Mouse (Mus musculus) hindbrain, embryonic 11.5 days (tissue): Measurements from ENCODE around the gene Vps54. TPM values are rescaled to one million over a fixed set of nuclear protein-coding genes. Genes with fewer than 3 reads are reported as not detected.

ENCODE experiments used
- ATAC-seq: fragments of 200-750 bp; cut with Nextera tagmentation; 2 replicates; pipeline ENCODE4 v1.8.0; 2017; ENCODE audit warnings: mild to moderate bottlenecking, moderate TSS enrichment, moderate library complexity; ENCODE audit not compliant: low FRiP score
- DNase-seq: peaks from one replicate; pipeline ENCODE4 v3.0.0-alpha.2; 2015; ENCODE audit warnings: low spot score
- H3K27ac ChIP-seq: fragments of 300-500 bp; sonication (generic); 2 replicates; pipeline ENCODE4 v1.5.1; 2014; ENCODE audit warnings: mild to moderate bottlenecking, low read depth, low read length
- H3K27me3 ChIP-seq: fragments of 300-500 bp; sonication (generic); 2 replicates; pipeline ENCODE4 v1.6.1; 2014; ENCODE audit warnings: mild to moderate bottlenecking, low read length, moderate library complexity, mixed read lengths; ENCODE audit not compliant: control insufficient read depth, insufficient read depth
- H3K36me3 ChIP-seq: fragments of 300-500 bp; sonication (generic); 2 replicates; pipeline ENCODE4 v1.6.1; 2014; ENCODE audit warnings: mild to moderate bottlenecking, low read length, moderate library complexity, mixed read lengths; ENCODE audit not compliant: control insufficient read depth, insufficient read depth
- H3K4me1 ChIP-seq: fragments of 300-500 bp; sonication (generic); replicated peaks from 2 replicates; pipeline ENCODE4 v1.6.1; 2014; ENCODE audit warnings: low read length, mixed read lengths; ENCODE audit not compliant: control insufficient read depth, insufficient read depth
- H3K4me2 ChIP-seq: fragments of 300-500 bp; sonication (generic); replicated peaks from 2 replicates; pipeline ENCODE4 v1.6.1; 2014; ENCODE audit warnings: mild to moderate bottlenecking, low read depth, low read length
- H3K4me3 ChIP-seq: fragments of 300-500 bp; sonication (generic); 2 replicates; pipeline ENCODE4 v1.5.1; 2014; ENCODE audit warnings: low read depth, low read length
- H3K9ac ChIP-seq: fragments of 300-500 bp; sonication (generic); 2 replicates; pipeline ENCODE4 v1.6.1; 2014; ENCODE audit warnings: low read depth, low read length
- H3K9me3 ChIP-seq: fragments of 300-500 bp; sonication (generic); 2 replicates; pipeline ENCODE4 v1.6.1; 2016; ENCODE audit warnings: low read length; ENCODE audit not compliant: control insufficient read depth
- WGBS: fragments of 180-500 bp; shearing (Covaris S2); extraction: QIAGEN DNeasy Blood & Tissue Kit; methylation state at CpG from one replicate; pipeline ENCODE4 v1.1.7; 2014; 5-methylcytosine and 5-hydroxymethylcytosine counted together
- polyA plus RNA-seq: library from polyadenylated mRNA; unstranded; fragments of >200 nt; fragmentation: Nextera tagmentation; extraction: Ambion mirVana; gene quantifications from 2 replicates; pipeline ENCODE4 v1.2.1, GENCODE M21; 2014

Vps54 gene
- polyA plus RNA-seq, 1 experiment from 2014 or later: 15.1 TPM

GRCm38 (mm10) chr11:21313922-21314657 is 75.0 kb downstream of the Vps54 start:
- no peak overlapping the region for H3K27ac ChIP-seq
- H3K4me1 ChIP-seq: no peaks in the 10 kb centered on the region
- no peaks in the 10 kb centered on the region for H3K36me3 ChIP-seq
- DNase-seq (no peak), ATAC-seq (no peak)
- H3K4me2 ChIP-seq: no peak overlapping the region
- H3K9me3 ChIP-seq: no peaks in the 10 kb centered on the region
- H3K9ac ChIP-seq: no peak overlapping the region
- no peaks in the 10 kb centered on the region for H3K27me3 ChIP-seq
- no peak overlapping the region for H3K4me3 ChIP-seq
- WGBS: 91% methylated on average over 9 of the region's 9 CpGs

- H3K4me3 ChIP-seq: no peak overlapping the region
- no peaks in the 10 kb centered on the region for H3K27me3 ChIP-seq
- H3K4me1 ChIP-seq: no peaks in the 10 kb centered on the region
- H3K9me3 ChIP-seq: no peaks in the 10 kb centered on the region
- ATAC-seq: no peak
- H3K4me2 ChIP-seq: no peak overlapping the region
- no peak overlapping the region for H3K9ac ChIP-seq
- H3K36me3 ChIP-seq: 0 out of 2 replicates have a peak, but pooled peaks cover 5% of the 10 kb centered on the region
- 87% methylated on average over 3 of the region's 3 CpGs for WGBS
- DNase-seq: no peak
- no peak overlapping the region for H3K27ac ChIP-seq
These were observed 82.5 kb downstream of the Vps54 start for GRCm38 (mm10) chr11:21321577-21321976.

- Histone ChIP-seq H3K9me3 (no peaks in the 10 kb centered on the region), H3K36me3 (0 out of 2 replicates have a peak, but pooled peaks cover 5% of the 10 kb centered on the region), H3K27ac (no peak overlapping the region), H3K9ac (no peak overlapping the region), H3K27me3 (no peaks in the 10 kb centered on the region), H3K4me3 (no peak overlapping the region), H3K4me2 (no peak overlapping the region), H3K4me1 (no peaks in the 10 kb centered on the region)
- WGBS: 91% methylated on average over 3 of the region's 3 CpGs
- ATAC-seq: no peak
- DNase-seq: no peak
These were observed 83.3 kb downstream of the Vps54 start for GRCm38 (mm10) chr11:21322349-21322748.

GRCm38 (mm10) chr11:21325781-21326180 is 86.7 kb downstream of the Vps54 start:
- H3K9ac ChIP-seq: no peak overlapping the region
- H3K36me3 ChIP-seq: 0 out of 2 replicates have a peak, but pooled peaks cover 3% of the 10 kb centered on the region
- no peak overlapping the region for H3K4me3 ChIP-seq
- DNase-seq (no peak), ATAC-seq (no peak)
- no peak overlapping the region for H3K4me2 ChIP-seq
- H3K27ac ChIP-seq: no peak overlapping the region
- no peaks in the 10 kb centered on the region for H3K9me3 ChIP-seq
- H3K4me1 ChIP-seq: no peaks in the 10 kb centered on the region
- WGBS: 95% methylated on average over 5 of the region's 5 CpGs
- H3K27me3 ChIP-seq: no peaks in the 10 kb centered on the region

DNA sequence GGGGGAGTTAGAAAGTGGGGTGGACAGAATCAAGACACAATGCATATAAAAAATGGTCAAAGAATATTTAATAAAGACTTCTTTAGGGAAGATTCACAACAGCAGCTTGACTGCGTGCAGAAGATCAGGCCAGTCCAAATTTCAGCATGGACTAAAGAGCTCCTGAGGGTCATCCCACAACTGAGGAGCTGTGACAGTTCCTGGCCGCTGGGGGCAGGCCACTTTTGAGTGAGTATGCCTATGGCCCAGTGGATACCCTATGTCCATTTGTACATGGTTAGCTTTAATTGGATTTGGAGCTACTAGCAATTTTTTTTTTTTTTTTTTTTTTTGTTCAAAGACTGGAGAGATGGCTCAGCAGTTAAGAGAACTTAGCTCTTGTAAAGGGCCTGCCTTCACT is 87.7 kb downstream of the Vps54 start:
- H3K27me3 ChIP-seq: no peaks in the 10 kb centered on the region
- H3K9ac ChIP-seq: no peak overlapping the region
- 59% methylated on average over 2 of the region's 2 CpGs for WGBS
- H3K27ac ChIP-seq: no peak overlapping the region
- H3K4me1 ChIP-seq: no peaks in the 10 kb centered on the region
- H3K36me3 ChIP-seq: 0 out of 2 replicates have a peak, but pooled peaks cover 3% of the 10 kb centered on the region
- no peak overlapping the region for H3K4me2 ChIP-seq
- DNase-seq: peak; percentile 8
- H3K9me3 ChIP-seq: no peaks in the 10 kb centered on the region
- ATAC-seq: no peak
- no peak overlapping the region for H3K4me3 ChIP-seq

DNA sequence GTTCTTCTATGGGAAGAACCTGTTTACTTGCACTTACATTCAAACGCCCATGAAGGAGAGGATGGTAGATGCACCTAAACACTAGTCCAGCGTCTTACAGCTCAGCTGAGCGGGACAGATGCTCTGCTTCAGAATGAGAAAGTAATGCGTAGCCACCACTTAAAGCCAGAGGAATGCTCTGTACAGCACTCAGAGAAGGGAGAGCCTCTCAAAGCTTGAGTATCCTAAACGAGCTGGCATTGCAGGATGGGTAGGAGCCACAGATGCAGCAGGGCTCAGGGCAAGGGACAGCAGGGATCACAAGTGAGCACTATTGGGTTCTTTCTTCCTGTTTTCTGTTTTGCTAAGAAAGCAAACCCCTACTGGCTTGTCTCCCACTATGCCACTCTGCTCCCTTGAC is 88.4 kb downstream of the Vps54 start:
- Histone ChIP-seq H3K4me2 (no peak overlapping the region), H3K9me3 (no peaks in the 10 kb centered on the region), H3K4me1 (no peaks in the 10 kb centered on the region), H3K27me3 (no peaks in the 10 kb centered on the region), H3K36me3 (no peaks in the 10 kb centered on the region), H3K9ac (no peak overlapping the region), H3K27ac (no peak overlapping the region), H3K4me3 (no peak overlapping the region)
- no peak for ATAC-seq
- WGBS: 89% methylated on average over 5 of the region's 5 CpGs
- no peak for DNase-seq

DNA sequence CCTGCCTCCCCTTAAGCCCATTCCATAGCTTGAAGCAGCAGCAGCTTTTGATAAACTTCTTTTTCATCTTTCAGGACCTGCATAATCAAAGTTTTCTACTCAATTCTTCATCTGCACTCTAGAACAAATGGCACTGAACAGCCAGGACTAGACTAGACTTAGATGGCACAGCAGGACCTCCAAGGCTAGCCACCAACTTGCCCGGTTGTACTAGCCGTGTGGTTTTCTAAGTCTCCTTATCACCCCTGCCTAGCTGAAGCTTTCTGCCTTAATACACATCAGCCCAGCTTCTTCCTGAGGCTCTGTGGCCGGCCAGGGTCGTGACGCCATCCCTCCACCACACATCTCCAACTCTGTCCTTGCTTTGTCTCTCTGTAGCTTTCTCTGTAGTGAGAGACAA is 89.1 kb downstream of the Vps54 start:
- H3K4me3 ChIP-seq: no peak overlapping the region
- no peaks in the 10 kb centered on the region for H3K9me3 ChIP-seq
- ATAC-seq (no peak), DNase-seq (no peak)
- 95% methylated on average over 5 of the region's 5 CpGs for WGBS
- H3K4me1 ChIP-seq: no peaks in the 10 kb centered on the region
- H3K27ac ChIP-seq: no peak overlapping the region
- no peak overlapping the region for H3K4me2 ChIP-seq
- no peak overlapping the region for H3K9ac ChIP-seq
- H3K27me3 ChIP-seq: no peaks in the 10 kb centered on the region
- no peaks in the 10 kb centered on the region for H3K36me3 ChIP-seq

DNA sequence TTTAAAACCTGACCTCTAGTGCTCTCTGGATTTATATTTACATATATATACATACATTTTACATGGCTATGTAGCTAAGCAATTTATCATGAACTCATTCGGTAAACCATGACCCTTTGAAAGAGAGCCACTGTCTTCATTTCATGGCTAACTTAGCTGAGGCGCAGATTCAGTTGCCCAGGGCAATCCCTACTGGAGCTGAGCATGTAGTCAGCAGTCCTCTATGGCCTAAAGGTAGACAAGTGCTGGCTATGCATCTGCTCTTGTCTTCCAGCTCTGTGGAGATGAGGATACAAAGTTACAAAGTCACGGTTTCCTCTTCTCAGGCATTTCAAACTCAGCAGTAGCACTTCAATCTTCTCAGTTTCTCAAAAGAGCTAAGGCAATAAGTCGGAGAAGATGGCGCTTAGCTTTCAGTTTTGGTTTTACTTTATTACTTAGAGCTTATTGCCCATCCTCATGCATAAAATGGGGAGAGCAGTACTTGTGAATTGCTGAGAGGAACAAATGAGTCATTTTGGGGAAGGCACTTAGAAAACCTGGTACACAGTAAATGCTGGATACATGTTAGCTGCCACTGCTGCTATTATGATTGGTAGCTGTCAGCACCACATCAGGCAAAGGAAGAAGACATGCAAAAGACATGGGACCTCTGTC is 93.7 kb downstream of the Vps54 start:
- Histone ChIP-seq H3K9me3 (no peaks in the 10 kb centered on the region), H3K4me1 (no peaks in the 10 kb centered on the region), H3K27me3 (no peaks in the 10 kb centered on the region), H3K4me3 (no peak overlapping the region), H3K36me3 (no peaks in the 10 kb centered on the region), H3K27ac (no peak overlapping the region), H3K9ac (no peak overlapping the region), H3K4me2 (no peak overlapping the region)
- WGBS: 93% methylated on average over 5 of the region's 5 CpGs
- no peak for DNase-seq
- ATAC-seq: no peak

DNA sequence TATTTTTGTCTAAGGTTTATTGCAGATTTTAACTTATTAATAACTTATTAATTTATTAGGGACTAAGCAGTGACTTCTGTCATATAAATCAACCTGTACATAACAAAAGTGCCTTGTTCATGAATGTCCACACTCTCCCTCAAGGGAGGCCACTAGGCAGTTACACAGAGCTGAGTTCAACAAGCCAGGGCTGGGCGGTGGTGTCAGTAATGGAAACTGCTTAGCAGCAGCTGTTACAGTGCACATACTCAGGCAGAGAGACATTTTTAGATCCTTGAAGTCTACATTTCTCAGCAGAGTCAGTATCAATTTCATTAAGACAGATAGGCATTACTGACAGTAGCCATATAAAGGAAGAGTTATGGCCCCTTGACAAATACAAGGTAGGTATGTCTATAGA is 98.8 kb downstream of the Vps54 start:
- ATAC-seq (no peak), DNase-seq (no peak)
- no peaks in the 10 kb centered on the region for H3K36me3 ChIP-seq
- no peaks in the 10 kb centered on the region for H3K4me1 ChIP-seq
- H3K4me2 ChIP-seq: no peak overlapping the region
- no peak overlapping the region for H3K27ac ChIP-seq
- H3K9me3 ChIP-seq: no peaks in the 10 kb centered on the region
- H3K27me3 ChIP-seq: no peaks in the 10 kb centered on the region
- no peak overlapping the region for H3K9ac ChIP-seq
- no peak overlapping the region for H3K4me3 ChIP-seq
- 89% methylated on average over 1 of the region's 1 CpGs for WGBS
